Mouse (Mus musculus) E14TG2a.4 (cell line): ENCODE data around the gene Cldn4.

Experiments
- H3K27me3 ChIP-seq: 2 replicates; pipeline ENCODE4 v1.6.1; 2014; ENCODE audit warnings: low read length, control low read depth; ENCODE audit not compliant: insufficient read depth
- H3K36me3 ChIP-seq: 2 replicates; pipeline ENCODE4 v1.6.1; 2014; ENCODE audit warnings: low read length, control low read depth; ENCODE audit not compliant: insufficient read depth
- H3K4me1 ChIP-seq: replicated peaks from 2 replicates; pipeline ENCODE4 v1.6.1; 2014; ENCODE audit warnings: low read depth, low read length, control low read depth
- H3K4me3 ChIP-seq: replicated peaks from 2 replicates; pipeline ENCODE4 v1.5.1; 2014; ENCODE audit warnings: mild to moderate bottlenecking, low read length
- H3K9me3 ChIP-seq: 2 replicates; pipeline ENCODE4 v1.6.1; 2014; ENCODE audit warnings: low read length, control low read depth
- CTCF ChIP-seq: conservative IDR thresholded peaks from 2 replicates; pipeline ENCODE4 v1.5.1; 2014; ENCODE audit warnings: low read length
- NANOG ChIP-seq: IDR thresholded peaks from 2 replicates; pipeline ENCODE4 v1.6.1; 2014; ENCODE audit warnings: borderline replicate concordance, low read length, mixed read lengths
- POU5F1 ChIP-seq: IDR thresholded peaks from 2 replicates; pipeline ENCODE4 v1.6.1; 2014; ENCODE audit warnings: low read length, borderline replicate concordance

The Cldn4 gene

DNA sequence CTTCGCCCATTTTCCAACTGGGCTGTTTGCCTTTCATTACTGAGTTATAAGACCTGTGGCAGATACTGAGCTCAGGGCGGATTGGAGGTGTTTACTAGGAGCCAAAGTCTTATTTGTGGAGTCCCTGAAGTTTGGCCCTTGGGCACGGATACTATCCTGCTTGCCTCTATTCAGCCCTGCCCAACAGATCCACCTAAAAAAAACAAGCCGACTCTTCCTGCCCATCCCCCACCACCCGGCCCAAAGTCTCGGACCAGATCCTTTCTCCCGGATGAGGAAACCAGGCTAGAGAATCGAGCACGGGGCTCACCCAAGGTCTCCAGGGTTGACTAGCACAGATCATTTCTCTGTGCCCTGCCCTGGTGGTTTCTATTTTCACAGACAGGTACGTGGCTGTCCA lies 34.4 kb upstream of the Cldn4 start:
- Histone ChIP-seq H3K4me1 (peaks cover 72% of the 10 kb centered on the region), H3K4me3 (peak overlapping the region; percentile 62), H3K9me3 (no peaks in the 10 kb centered on the region), H3K27me3 (peaks cover 2% of the 10 kb centered on the region), H3K36me3 (no peaks in the 10 kb centered on the region)
- no peak for TF ChIP-seq POU5F1
- TF ChIP-seq CTCF: no peak
- no peak for TF ChIP-seq NANOG

DNA sequence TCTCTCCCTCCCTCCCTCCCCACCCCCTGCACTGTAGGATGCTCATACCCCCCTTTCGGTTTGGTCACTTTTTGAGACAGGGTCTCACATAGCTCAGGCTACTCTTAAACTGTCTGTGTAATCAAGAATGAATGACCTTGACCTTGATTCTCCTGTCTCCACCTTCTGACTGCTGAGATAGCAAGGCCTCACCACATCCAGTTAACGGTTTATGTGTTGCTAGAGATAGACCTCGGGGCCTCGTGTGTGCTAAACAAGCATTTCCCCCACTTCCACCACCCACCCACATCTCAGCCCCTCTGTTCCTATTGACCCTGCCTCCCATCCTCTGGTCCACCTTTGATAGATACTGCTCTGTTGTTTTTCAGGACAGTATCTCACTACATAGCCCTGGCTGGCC lies 31.1 kb upstream of the Cldn4 start:
- Histone ChIP-seq H3K36me3 (no peaks in the 10 kb centered on the region), H3K27me3 (no peaks in the 10 kb centered on the region), H3K9me3 (no peaks in the 10 kb centered on the region), H3K4me1 (peaks cover 66% of the 10 kb centered on the region), H3K4me3 (no peak overlapping the region)
- no peak for TF ChIP-seq CTCF

DNA sequence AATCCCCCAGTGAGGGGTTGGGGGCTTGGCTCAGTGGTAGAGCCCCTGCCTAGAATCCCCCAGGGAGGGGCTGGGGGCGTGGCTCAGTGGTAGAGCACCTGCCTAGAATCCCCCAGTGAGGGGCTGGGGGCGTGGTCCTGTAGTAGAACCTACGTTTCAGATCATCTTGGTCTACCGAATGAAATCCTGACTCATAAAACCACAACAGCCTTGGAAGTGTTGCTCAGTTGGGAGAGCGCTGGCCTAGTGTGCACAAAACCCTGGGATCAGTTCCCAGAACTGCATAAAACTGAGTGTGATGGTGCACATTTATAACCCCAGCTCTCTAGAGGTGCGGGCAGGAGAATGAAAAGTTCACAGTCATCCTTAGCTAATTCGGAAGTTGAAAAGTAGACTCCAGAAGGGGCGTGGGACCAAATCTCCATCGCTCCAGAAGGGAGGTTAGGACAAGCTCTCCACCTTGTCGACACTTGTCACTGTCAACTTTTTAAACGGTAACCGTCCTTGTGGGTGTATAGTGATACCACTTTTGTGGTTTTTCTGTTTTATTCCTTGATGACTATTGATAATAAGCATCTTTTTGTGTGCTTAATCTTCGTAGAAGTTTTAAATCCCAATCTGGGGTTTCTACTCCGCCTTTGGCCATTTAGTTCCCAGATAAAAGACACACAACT lies 30.0 kb upstream of the Cldn4 start:
- H3K27me3 ChIP-seq: no peaks in the 10 kb centered on the region
- no peak overlapping the region for H3K4me3 ChIP-seq
- no peaks in the 10 kb centered on the region for H3K9me3 ChIP-seq
- peaks cover 67% of the 10 kb centered on the region for H3K4me1 ChIP-seq
- TF ChIP-seq CTCF (no peak), POU5F1 (no peak), NANOG (no peak)
- no peaks in the 10 kb centered on the region for H3K36me3 ChIP-seq

DNA sequence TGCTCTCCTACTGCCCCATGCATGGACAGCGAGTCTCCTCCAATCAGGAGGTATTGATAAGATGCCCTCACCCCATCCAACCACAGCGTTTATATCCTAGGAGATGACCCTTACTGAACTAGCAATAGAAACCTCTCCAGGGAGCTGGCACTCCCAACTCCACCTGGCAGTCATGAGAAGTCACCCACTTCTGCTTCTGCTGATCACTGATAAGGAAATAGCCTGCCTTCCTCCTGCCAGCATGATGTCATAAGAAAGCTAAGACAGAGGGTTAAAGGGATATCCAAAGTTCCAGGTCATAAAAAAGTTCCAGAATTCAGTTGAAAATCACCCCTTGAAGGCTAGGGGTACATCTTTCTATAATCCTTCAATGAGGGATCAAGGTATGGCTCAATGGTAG lies 29.4 kb upstream of the Cldn4 start:
- H3K27me3 ChIP-seq: no peaks in the 10 kb centered on the region
- no peaks in the 10 kb centered on the region for H3K36me3 ChIP-seq
- no peak for TF ChIP-seq CTCF
- TF ChIP-seq NANOG: no peak
- TF ChIP-seq POU5F1: no peak
- no peaks in the 10 kb centered on the region for H3K9me3 ChIP-seq
- H3K4me3 ChIP-seq: no peak overlapping the region
- peaks cover 67% of the 10 kb centered on the region for H3K4me1 ChIP-seq

DNA sequence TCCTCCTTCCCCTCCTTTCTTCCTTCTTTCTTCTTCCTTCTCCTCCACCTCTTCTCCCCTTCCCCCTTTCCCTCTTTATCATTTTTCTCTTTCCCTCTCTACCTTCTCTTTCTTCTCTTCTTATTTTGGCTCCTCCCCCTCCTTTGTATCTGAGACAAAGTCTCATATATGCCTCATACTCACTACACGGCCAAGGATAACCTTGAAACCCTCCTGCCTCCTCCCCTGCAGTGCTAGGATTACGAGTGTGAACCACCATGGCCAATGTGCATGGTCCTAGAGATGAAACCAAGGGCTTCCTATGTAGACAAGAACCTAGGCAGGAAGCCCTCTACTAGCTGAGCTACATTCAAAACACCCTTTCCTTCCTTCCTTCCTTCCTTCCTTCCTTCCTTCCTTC lies 28.2 kb upstream of the Cldn4 start:
- H3K4me3 ChIP-seq: no peak overlapping the region
- no peak for TF ChIP-seq POU5F1
- no peak for TF ChIP-seq NANOG
- no peak for TF ChIP-seq CTCF
- H3K36me3 ChIP-seq: no peaks in the 10 kb centered on the region
- H3K9me3 ChIP-seq: no peaks in the 10 kb centered on the region
- peaks cover 67% of the 10 kb centered on the region for H3K4me1 ChIP-seq
- no peaks in the 10 kb centered on the region for H3K27me3 ChIP-seq

DNA sequence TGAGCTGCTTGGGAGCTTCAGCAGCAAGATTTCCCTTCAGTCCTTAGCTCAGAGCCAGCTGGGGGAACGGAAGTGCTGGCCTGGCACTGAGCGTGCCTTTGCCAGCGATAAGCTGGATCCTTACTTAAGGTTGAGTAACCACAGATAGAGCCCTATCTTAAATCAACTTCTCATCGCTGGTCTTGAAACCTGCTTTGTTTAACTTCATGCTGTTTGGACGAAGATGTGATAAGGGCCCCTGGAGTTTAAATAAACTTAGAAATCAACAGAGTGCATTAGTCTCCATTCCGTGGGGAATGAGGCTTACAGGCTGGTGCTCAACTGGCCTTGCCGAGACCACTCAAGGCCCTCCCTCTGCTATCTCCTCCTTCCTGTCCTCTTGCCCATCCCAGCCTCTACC lies 27.6 kb upstream of the Cldn4 start:
- Histone ChIP-seq H3K27me3 (no peaks in the 10 kb centered on the region), H3K4me1 (peaks cover 74% of the 10 kb centered on the region), H3K9me3 (no peaks in the 10 kb centered on the region), H3K4me3 (no peak overlapping the region), H3K36me3 (no peaks in the 10 kb centered on the region)
- TF ChIP-seq CTCF (no peak), POU5F1 (no peak), NANOG (no peak)

DNA sequence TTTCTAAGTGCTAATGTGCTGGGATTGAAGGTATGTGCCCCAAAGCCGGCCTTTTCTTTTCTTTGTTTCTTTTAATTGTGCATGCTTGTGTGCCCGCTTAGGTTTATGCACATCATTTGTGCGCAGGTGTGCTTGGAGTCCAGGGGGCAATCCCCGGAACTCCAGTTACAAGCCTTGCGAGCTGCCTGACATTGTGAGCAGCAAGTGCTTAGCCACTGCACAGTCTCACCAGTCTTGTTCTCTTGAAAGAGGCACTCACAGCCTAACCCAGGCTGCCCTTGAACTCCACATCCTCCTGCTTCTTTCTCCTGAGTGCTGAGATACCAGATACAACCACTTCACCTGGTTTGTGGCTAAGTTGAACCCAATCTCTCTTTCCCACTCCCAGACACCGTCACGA lies 26.8 kb upstream of the Cldn4 start:
- TF ChIP-seq NANOG: no peak
- TF ChIP-seq CTCF: no peak
- no peak for TF ChIP-seq POU5F1
- no peaks in the 10 kb centered on the region for H3K9me3 ChIP-seq
- no peaks in the 10 kb centered on the region for H3K27me3 ChIP-seq
- H3K4me3 ChIP-seq: 0 out of 2 replicates have a peak overlapping the region, but pooled peaks have one; percentile 10
- H3K4me1 ChIP-seq: peaks cover 74% of the 10 kb centered on the region
- H3K36me3 ChIP-seq: no peaks in the 10 kb centered on the region

DNA sequence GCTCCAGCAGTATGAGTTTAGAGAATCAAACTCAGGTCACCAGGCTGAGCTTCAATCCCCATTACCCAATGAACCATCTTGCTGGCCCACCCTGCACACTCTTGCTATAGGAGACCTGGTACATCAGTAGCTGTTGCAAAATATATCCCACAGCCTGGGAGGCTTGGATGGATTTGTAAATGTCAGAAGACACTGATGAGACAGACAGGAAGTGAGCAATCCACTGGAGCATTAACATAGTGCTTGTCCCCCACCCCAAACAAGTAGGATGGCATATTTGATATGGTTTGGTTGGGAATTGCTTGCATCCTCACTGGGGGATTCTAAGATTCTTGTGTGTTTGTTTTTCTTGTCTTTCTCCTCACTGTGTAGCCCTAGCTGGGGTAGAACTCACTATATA lies 26.3 kb upstream of the Cldn4 start:
- H3K4me3 ChIP-seq: no peak overlapping the region
- peaks cover 77% of the 10 kb centered on the region for H3K4me1 ChIP-seq
- TF ChIP-seq POU5F1 (no peak), NANOG (peak; percentile 58; the same call in 1 of the 2 replicates), CTCF (no peak)
- no peaks in the 10 kb centered on the region for H3K27me3 ChIP-seq
- H3K9me3 ChIP-seq: no peaks in the 10 kb centered on the region
- no peaks in the 10 kb centered on the region for H3K36me3 ChIP-seq

DNA sequence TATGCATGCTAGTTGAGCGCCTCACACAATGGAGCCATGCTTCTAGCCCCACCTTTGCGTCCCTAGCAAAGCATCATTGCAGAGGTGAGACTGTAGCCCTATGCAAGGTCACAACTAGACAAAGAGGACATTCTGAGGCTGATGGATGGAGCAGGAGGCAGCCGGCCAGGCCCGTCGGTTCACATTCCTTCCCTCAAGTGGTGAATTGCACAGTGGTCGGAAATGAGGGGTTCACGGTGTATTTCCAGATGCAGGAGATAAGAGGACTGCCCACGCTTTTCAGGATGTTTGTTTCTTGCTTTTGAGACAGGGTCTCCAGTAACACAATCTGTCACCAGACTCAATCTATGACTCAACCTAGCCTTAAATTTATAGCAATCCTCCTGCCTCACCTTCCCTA lies 23.9 kb upstream of the Cldn4 start:
- Histone ChIP-seq H3K36me3 (no peaks in the 10 kb centered on the region), H3K27me3 (no peaks in the 10 kb centered on the region), H3K9me3 (no peaks in the 10 kb centered on the region), H3K4me1 (peaks cover 86% of the 10 kb centered on the region), H3K4me3 (no peak overlapping the region)
- no peak for TF ChIP-seq POU5F1
- peak; percentile 79 for TF ChIP-seq NANOG
